Mouse (Mus musculus) myocyte (in vitro differentiated cells): ENCODE results near the gene Ncl.

Experiments
- MYOD1 ChIP-seq, 3 experiments: IDR thresholded peaks; one replicate each; pipeline ENCODE4 v1.6.1; 2011; ENCODE audit warnings: control low read depth in 2 of 3, low read depth in 2 of 3, mild to moderate bottlenecking in 2 of 3, moderate library complexity in 1 of 3; ENCODE audit not compliant: insufficient read length in 2 of 3, control insufficient read depth in 1 of 3
- MYOG ChIP-seq, 3 experiments: IDR thresholded peaks; one replicate each; pipeline ENCODE4 v1.6.1; 2011; ENCODE audit warnings: control low read depth in 2 of 3, low read depth in 2 of 3, mild to moderate bottlenecking in 2 of 3; ENCODE audit not compliant: insufficient read length in 2 of 3, control insufficient read depth in 1 of 3, insufficient read depth in 1 of 3
- POLR2A ChIP-seq: IDR thresholded peaks from one replicate; pipeline ENCODE4 v1.6.1; 2011; ENCODE audit warnings: low read depth, mild to moderate bottlenecking, control low read depth, moderate library complexity; ENCODE audit not compliant: insufficient read length
- POLR2AphosphoS2 ChIP-seq: IDR thresholded peaks from one replicate; pipeline ENCODE4 v1.6.1; 2011; ENCODE audit warnings: low read depth, control low read depth; ENCODE audit not compliant: insufficient read length
- SRF ChIP-seq: IDR thresholded peaks from one replicate; pipeline ENCODE4 v1.6.1; 2011; ENCODE audit warnings: low read depth; ENCODE audit not compliant: control insufficient read depth, insufficient read length
- TCF12 ChIP-seq: IDR thresholded peaks from one replicate; pipeline ENCODE4 v1.6.1; 2011; ENCODE audit warnings: mild to moderate bottlenecking, control low read depth; ENCODE audit not compliant: poor library complexity, insufficient read depth, severe bottlenecking
- USF1 ChIP-seq: IDR thresholded peaks from one replicate; pipeline ENCODE4 v1.6.1; 2011; ENCODE audit warnings: low read depth, mild to moderate bottlenecking, control low read depth, moderate library complexity

DNA sequence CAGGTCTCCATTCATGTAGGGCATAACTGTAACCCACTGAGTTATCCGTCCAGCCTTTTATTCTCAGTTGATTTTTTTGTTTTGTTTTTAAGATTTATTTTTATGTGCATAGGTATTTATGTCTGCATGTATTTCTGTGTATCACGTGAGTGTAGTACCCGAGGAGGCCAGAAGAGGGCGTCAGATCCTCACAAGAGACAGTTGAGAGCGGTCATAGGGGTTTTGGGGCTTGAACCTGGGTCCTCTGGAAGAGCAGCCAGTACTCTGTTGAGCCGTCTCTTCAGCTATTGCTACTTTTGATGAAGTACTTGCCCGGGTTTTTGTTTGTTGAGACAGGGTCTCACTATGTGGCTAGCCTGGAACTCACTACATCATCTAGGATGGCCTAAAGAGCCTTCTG is 36.7 kb upstream of the Ncl start:
- TF ChIP-seq SRF (no peak), POLR2A (no peak), MYOD1 (IDR thresholded peaks at IDR 0.05; ENCODE audit: control insufficient read depth in 1 of 3, insufficient read length in 2 of 3, low read depth in 2 of 3) (no peak), POLR2AphosphoS2 (no peak), USF1 (no peak), MYOG (IDR thresholded peaks at IDR 0.05; ENCODE audit: control insufficient read depth in 1 of 3, insufficient read depth in 1 of 3, insufficient read length in 2 of 3, low read depth in 2 of 3) (no peak), TCF12 (no peak)
